Mouse (Mus musculus) spleen, embryonic (tissue): ENCODE measurements at regions not wholly inside any gene's neighbourhood (a gene's known extent, or its start where the extent isn't known, plus 50 kb on each side); places are given as distances from the start of the nearest gene placed in this dataset.

Source experiments
- CTCF ChIA-PET: fragments of 350-600 bp; sonication (Branson Sonifier 250); formaldehyde crosslinking; loops from one replicate; lab custom pipeline; 2022; lab: Charles Lee

GRCm38 (mm10) chr8:103940958-103941532 lies 160.4 kb upstream of the Cdh5 start:
- CTCF ChIA-PET = no interaction called here

- CTCF ChIA-PET = interaction anchor here (0.5 kb wide), 1 partner anchor 103 kb away, joined by 4 read pairs; no protein-coding TSS in a partner anchor
These were observed 153.0 kb upstream of the Cdh5 start for GRCm38 (mm10) chr8:103948474-103948873.

- CTCF ChIA-PET = no interaction called here
These were observed 151.0 kb upstream of the Cdh5 start for GRCm38 (mm10) chr8:103950460-103950859.

GRCm38 (mm10) chr8:103953586-103953985 lies 147.8 kb upstream of the Cdh5 start:
- CTCF ChIA-PET = no interaction called here

GRCm38 (mm10) chr8:103955568-103956260 lies 145.7 kb upstream of the Cdh5 start:
- CTCF ChIA-PET = no interaction called here

GRCm38 (mm10) chr8:103964293-103964918 lies 137.0 kb upstream of the Cdh5 start:
- CTCF ChIA-PET = no interaction called here

GRCm38 (mm10) chr8:103969929-103970328 lies 131.5 kb upstream of the Cdh5 start:
- CTCF ChIA-PET = no interaction called here

- CTCF ChIA-PET = no interaction called here
These were observed 130.9 kb upstream of the Cdh5 start for GRCm38 (mm10) chr8:103970511-103970910.

GRCm38 (mm10) chr8:103970966-103971365 lies 130.5 kb upstream of the Cdh5 start:
- CTCF ChIA-PET = no interaction called here

- CTCF ChIA-PET = no interaction called here
These were observed 124.9 kb upstream of the Cdh5 start for GRCm38 (mm10) chr8:103976488-103976887.

GRCm38 (mm10) chr8:103978948-103979347 lies 122.5 kb upstream of the Cdh5 start:
- CTCF ChIA-PET = no interaction called here

- CTCF ChIA-PET = no interaction called here
These were observed 117.4 kb upstream of the Cdh5 start for GRCm38 (mm10) chr8:103983860-103984594.

GRCm38 (mm10) chr8:103985640-103986039 lies 115.8 kb upstream of the Cdh5 start:
- CTCF ChIA-PET = no interaction called here

- CTCF ChIA-PET = no interaction called here
These were observed 107.5 kb upstream of the Cdh5 start for GRCm38 (mm10) chr8:103993897-103994296.

GRCm38 (mm10) chr8:103998143-103998542 lies 103.3 kb upstream of the Cdh5 start:
- CTCF ChIA-PET = no interaction called here

GRCm38 (mm10) chr8:104007209-104007608 lies 94.2 kb upstream of the Cdh5 start:
- CTCF ChIA-PET = no interaction called here

- CTCF ChIA-PET = no interaction called here
These were observed 92.7 kb upstream of the Cdh5 start for GRCm38 (mm10) chr8:104008756-104009155.

GRCm38 (mm10) chr8:104009306-104009705 lies 92.1 kb upstream of the Cdh5 start:
- CTCF ChIA-PET = no interaction called here

GRCm38 (mm10) chr8:104022231-104022630 lies 79.2 kb upstream of the Cdh5 start:
- CTCF ChIA-PET = no interaction called here

- CTCF ChIA-PET = no interaction called here
These were observed 78.5 kb upstream of the Cdh5 start for GRCm38 (mm10) chr8:104022691-104023509.

GRCm38 (mm10) chr8:104027161-104027821 lies 74.1 kb upstream of the Cdh5 start:
- CTCF ChIA-PET = interaction anchor here (0.5 kb wide), 1 partner anchor 50 kb away, joined by 3 read pairs; no protein-coding TSS in a partner anchor
